Mouse (Mus musculus) CD4-positive naive resting alpha-beta T cell, adult 76 days (primary cell): ENCODE results near the gene Trim6. TPM values are rescaled to one million over a fixed set of nuclear protein-coding genes. Genes with fewer than 3 reads are reported as not detected.

Source experiments
- total RNA-seq: library from RNA; stranded (reverse); gene quantifications from one replicate; pipeline ENCODE4 v1.2.4, GENCODE M21; 2023

Trim6 gene
- total RNA-seq, result 0.50 TPM

GRCm38 (mm10) chr7:104218701-104219569 is at the start of gene Trim6:
Gene Trim6 (plus strand): TSS chr7:104218793.

GRCm38 (mm10) chr7:104183292-104183691 is 35.3 kb upstream of the Trim6 start, which contains the start of gene Olfr648:
Gene Olfr648 (minus strand): TSS chr7:104183392.

GRCm38 (mm10) chr7:104195885-104196284 is 22.7 kb upstream of the Trim6 start, which contains the start of gene Olfr649:
Gene Olfr649 (minus strand): TSS chr7:104195985.

GRCm38 (mm10) chr7:104244287-104245181 is 25.9 kb downstream of the Trim6 start, which contains the start of gene Trim34a:
Gene Trim34a (plus strand): TSS chr7:104244457.

Other genes with a start within 250 kb of the Trim6 start
- not detected for gene Olfr635, start 247.6 kb upstream of the Trim6 start, total RNA-seq
- gene Olfr638, start 220.0 kb upstream of the Trim6 start, total RNA-seq, result not detected
- not detected for gene Olfr639, start 201.5 kb upstream of the Trim6 start, total RNA-seq
- gene Olfr640, start 193.2 kb upstream of the Trim6 start, total RNA-seq, result not detected
- gene Olfr641, start 183.3 kb upstream of the Trim6 start, total RNA-seq, result not detected
- not detected for gene Olfr642, start 166.1 kb upstream of the Trim6 start, total RNA-seq
- not detected for gene 4930516K23Rik, start 157.3 kb upstream of the Trim6 start, total RNA-seq
- gene Olfr644, start 146.9 kb upstream of the Trim6 start, total RNA-seq, result not detected
- gene Olfr645, start 133.3 kb upstream of the Trim6 start, total RNA-seq, result not detected
- not detected for gene Olfr646, start 113.9 kb upstream of the Trim6 start, total RNA-seq
- not detected for gene Ubqln5, start 89.0 kb upstream of the Trim6 start, total RNA-seq
- gene Olfr643, start 81.4 kb upstream of the Trim6 start, total RNA-seq, result not detected
- not detected for gene Ubqln3, start 75.5 kb upstream of the Trim6 start, total RNA-seq
- not detected for gene Ubqlnl, start 68.2 kb upstream of the Trim6 start, total RNA-seq
- not detected for gene Olfm5, start 54.0 kb upstream of the Trim6 start, total RNA-seq
- not detected for gene Olfr648, start 35.4 kb upstream of the Trim6 start, total RNA-seq
- gene Olfr649, start 22.8 kb upstream of the Trim6 start, total RNA-seq, result not detected
- gene Trim34a, start 25.7 kb downstream of the Trim6 start, total RNA-seq, result 26.2 TPM
- 12.7 TPM for gene Trim5, start 69.3 kb downstream of the Trim6 start, total RNA-seq
- 151 TPM for gene Trim12a, start 96.7 kb downstream of the Trim6 start, total RNA-seq
- 1.6 TPM for gene Trim34b, start 110.7 kb downstream of the Trim6 start, total RNA-seq
- gene Trim12c, start 134.6 kb downstream of the Trim6 start, total RNA-seq, result 25.9 TPM
- 1.7 TPM for gene Trim30b, start 151.1 kb downstream of the Trim6 start, total RNA-seq
- gene Trim30c, start 182.0 kb downstream of the Trim6 start, total RNA-seq, result 0.76 TPM
- 61.9 TPM for gene Trim30a, start 246.4 kb downstream of the Trim6 start, total RNA-seq